Mouse (Mus musculus): ENCODE results near the gene Slfn14.
"Not testable (repeated sequence)": the region's sequence is repeated elsewhere in the genome, so short reads cannot be mapped to it uniquely, and the experiment has no call there.

The Slfn14 gene

DNA sequence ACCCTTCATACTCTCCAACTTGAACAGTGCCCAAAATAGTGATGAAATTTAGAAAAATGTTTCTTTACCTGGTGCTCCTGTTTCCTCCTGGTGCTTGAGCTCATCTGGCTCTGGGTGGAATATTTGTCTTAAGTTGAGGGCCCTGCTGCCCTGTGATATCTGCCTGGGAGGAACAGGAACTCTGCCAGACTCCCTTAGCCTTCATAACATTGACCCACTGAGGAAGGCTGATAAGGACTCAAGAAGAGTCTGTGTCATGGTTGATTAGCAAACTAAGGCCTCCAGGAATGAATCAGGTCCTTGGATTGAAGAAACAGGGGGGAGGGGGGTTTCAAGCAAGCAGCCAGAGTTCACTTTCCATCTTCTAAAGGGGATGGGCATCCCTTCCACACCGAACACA lies at the start of gene Slfn14:
Gene Slfn14, minus strand, starts transcription at position 161 of the 400 bp plus-strand sequence.
- in situ Hi-C loops (cut with MboI): no loop called here

- in situ Hi-C loops (cut with MboI): no loop called here
Observed at GRCm38 (mm10) chr11:83335826-83336225, 49.3 kb upstream of the Slfn14 start.

GRCm38 (mm10) chr11:83327427-83327826 lies 40.9 kb upstream of the Slfn14 start:
- in situ Hi-C loops (cut with MboI): no loop called here

GRCm38 (mm10) chr11:83326692-83327091 lies 40.2 kb upstream of the Slfn14 start:
- in situ Hi-C loops (cut with MboI): not testable (repeated sequence)

DNA sequence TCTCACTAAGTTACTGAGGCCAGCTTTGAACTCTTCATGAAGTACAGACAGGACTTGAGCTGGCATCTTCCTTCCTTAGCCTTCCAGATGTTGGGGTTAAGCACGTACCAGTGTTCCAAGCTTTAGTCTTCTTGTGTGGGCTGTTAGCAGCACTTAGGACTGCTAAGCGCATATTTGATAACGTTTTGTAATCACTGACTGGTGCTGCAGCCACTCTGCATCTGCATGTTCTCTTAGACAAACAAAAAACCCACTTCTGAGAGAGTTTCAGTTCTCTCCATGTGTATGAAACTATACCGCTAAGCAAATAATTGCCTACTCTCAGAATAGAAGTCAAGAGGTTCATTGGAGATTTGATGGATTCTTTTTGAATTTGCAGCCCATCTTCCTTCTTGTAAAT lies 32.5 kb upstream of the Slfn14 start:
- in situ Hi-C loops (cut with MboI): no loop called here

DNA sequence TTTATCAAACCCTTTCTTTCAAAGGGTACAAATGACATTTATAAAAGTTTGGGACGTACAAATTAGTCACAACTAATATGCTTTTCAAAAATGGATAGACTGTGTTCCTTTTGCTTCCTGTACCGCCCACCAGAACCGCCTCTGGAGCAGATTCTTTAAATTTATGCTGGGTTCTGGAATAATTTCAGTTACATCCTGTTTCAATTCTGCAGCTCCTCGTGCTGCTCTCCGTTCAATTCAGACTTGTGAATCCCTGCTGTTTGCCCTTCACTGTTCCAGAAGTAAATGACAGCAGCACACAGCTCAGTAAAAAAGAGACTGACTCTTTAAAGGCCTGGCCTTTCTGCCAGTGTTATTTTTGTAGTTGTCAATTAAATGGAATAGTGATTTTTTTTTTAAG lies 25.9 kb upstream of the Slfn14 start:
- in situ Hi-C loops (cut with MboI): no loop called here

DNA sequence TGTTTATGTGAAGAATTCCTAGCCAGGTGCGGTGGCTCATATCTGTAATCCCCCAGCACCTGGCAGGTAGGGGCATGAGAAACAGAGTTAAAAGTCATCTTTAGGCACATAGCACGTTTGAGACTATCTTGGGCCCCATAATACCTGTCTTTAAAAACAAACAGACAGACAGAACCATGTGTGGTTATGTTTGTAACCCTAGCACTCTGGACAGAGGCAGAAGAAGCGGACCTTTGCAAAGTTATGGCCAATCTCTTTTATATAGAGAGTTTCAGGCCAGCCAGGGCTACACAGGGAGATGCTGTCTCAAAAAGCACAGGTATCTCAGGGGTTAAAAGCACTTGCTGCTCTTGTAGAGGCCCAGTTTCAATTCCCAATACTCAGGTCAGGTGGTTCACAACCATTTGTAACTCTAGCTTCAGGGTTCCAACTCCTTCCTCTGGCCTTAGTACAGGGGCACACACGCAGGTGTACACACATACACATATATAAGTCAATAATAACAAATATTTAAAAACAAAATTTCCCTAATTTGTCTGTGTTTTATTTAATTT lies 20.3 kb upstream of the Slfn14 start:
- in situ Hi-C loops (cut with MboI): no loop called here

- in situ Hi-C loops (cut with MboI): no loop called here
Observed at GRCm38 (mm10) chr11:83304485-83304884, 18.0 kb upstream of the Slfn14 start.

GRCm38 (mm10) chr11:83303751-83304150 lies 17.2 kb upstream of the Slfn14 start:
- in situ Hi-C loops (cut with MboI): no loop called here

- in situ Hi-C loops (cut with MboI): no loop called here
Observed at GRCm38 (mm10) chr11:83302526-83303251, 16.2 kb upstream of the Slfn14 start, which contains the start of gene Pex12. TSS of gene Pex12 (minus strand) at chr11:83302586.

DNA sequence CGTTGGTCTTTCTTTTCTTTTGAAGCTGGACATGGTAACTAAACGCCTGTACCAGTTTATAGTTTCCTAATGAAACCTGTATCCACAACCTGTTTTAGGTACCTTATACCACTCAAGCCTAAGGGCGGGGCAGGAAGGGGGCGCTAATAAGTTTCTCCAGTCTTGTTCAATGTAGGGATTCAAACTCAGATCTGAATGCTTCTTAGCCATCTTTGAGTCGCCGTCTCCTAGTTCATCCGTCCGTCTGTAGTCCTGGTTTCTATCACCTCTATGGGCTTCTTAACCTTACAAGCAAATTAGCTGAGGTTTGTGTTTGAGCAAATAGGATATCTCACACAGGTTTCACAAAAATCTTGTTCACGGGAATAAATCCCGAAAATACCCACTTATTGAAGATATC lies 15.6 kb upstream of the Slfn14 start:
- in situ Hi-C loops (cut with MboI): no loop called here

DNA sequence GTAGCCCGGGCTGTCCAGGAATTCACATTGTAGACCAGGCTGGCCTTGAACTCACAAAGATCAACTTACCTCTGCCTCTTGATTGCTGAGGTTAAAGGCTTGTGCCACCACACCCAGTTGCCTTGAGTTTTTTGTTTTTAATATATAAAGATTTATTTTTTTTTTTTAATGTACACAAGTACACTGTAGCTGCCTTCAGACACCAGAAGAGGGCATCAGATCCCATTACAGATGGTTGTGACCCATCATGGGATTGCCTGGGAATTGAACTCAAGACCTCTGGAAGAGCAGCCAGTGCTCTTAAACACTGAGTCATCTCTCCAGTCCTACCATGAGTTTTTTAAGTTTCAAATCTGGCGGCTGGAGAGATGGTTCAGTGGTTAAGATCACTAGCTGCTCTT lies 14.9 kb upstream of the Slfn14 start:
- in situ Hi-C loops (cut with MboI): no loop called here

GRCm38 (mm10) chr11:83299724-83300123 lies 13.2 kb upstream of the Slfn14 start:
- in situ Hi-C loops (cut with MboI): no loop called here

- in situ Hi-C loops (cut with MboI): no loop called here
Observed at GRCm38 (mm10) chr11:83298225-83299195, 12.0 kb upstream of the Slfn14 start, which contains the start of gene Ap2b1. TSS of gene Ap2b1 (plus strand) at chr11:83299024.

- in situ Hi-C loops (cut with MboI): no loop called here
Observed at GRCm38 (mm10) chr11:83297816-83298215, 11.3 kb upstream of the Slfn14 start.

DNA sequence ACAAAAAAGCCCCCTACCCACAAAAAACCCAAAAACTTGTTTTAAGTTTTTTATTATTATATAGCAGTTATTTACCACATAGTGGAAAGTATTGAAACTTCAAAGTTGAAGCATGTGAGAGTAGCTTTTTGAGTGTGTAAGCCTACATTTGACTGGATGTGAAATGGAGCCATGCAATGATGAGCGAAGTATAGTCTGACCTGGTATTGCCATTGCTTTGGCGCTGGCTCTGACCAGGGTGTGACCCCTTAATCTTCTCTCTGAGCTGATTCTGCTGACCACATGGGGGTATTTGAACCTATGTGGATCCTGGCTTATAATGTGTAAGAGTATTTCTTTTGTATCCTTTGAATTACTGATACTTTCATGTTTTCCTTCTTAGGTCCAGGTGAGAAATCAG lies 7.6 kb upstream of the Slfn14 start:
- in situ Hi-C loops (cut with MboI): no loop called here

- in situ Hi-C loops (cut with MboI): no loop called here
Observed at GRCm38 (mm10) chr11:83293182-83293581, 6.7 kb upstream of the Slfn14 start.

GRCm38 (mm10) chr11:83292251-83292587 lies 5.7 kb upstream of the Slfn14 start:
- in situ Hi-C loops (cut with MboI): no loop called here

DNA sequence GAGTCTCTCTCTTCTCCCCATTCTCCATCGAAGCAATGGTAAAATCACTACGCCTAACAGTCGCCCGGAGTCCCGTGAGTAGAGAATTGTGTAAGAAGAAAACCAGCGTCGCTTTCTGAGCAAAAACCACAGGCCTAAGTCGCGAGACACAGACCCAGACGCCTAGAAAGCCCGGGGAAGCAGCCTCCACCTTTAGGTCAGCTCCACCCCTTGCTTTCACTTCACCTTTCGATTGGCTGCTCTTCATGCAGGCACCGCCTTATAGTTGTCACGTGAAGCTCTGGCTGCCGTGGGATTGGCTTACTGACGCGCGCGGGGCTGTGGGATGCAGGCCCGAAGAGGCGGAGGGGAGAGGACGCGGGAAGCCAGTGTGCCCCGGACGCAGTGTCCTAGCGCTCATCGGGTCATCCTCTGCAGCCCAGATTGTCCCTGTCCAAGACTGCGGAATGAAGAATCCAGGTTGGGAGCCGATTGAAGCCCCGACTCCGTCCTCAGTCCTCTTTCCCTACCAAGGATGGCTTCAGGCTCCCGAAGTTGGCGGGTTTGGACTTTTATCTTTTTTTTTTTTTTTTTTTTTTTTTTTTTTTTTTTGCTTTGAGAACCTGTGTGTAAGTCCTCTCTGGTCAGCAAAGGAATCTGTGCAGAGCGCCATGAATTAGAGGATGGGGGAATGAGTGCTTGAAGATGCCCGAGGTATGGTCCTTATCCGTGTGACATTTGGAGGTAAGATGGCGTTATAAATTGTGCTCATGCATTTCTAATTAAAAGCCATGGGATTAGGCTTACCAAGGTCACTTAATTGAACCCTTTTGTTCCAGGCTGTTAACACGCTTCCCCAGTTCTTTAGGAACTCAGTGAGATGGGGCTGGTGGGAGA lies 5.1 kb upstream of the Slfn14 start:
- in situ Hi-C loops (cut with MboI): no loop called here

GRCm38 (mm10) chr11:83289633-83290032 lies 3.1 kb upstream of the Slfn14 start:
- in situ Hi-C loops (cut with MboI): no loop called here

DNA sequence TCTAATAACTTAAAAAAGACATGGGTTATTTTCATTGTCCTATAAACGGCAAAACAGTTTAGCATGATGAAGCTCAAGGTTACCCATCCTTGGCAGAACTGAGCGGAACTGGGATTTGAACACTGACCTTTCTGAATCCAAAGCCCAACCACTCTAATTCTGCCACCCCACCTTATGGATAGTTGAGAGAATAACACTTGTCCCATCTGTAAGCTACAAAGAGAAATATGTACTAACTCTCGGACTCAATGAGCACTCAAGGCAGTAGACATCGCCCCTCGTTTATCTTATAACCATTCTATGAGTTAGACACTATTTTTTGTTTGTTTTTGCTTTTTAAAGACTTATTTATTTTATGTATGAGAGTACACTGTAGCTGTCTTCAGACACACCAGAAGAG lies 2.5 kb upstream of the Slfn14 start:
- in situ Hi-C loops (cut with MboI): no loop called here

DNA sequence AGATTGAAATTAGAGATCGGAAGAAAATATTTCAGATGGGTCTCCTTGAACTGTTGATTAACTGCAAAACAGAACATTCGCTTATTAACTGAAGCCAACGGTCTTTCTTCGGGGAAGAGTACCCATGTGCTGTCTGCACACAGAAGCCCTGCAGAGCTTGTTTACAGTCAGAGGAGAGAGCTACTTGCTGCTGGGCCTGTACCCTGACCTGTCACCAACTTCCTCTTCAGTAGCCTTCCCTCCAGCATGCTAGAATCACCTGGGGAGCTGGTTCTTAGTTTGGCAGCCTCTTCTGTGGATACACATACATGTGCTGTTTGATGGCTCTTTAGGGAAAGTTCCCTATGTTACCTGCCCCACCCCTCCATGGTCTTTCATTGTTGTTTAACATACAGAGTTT lies 899 bp downstream of the Slfn14 start:
- in situ Hi-C loops (cut with MboI): no loop called here
